Comparison of ENCODE assay signal across 9 mouse cellular contexts in genomic region chr9:124257200-124258066, GRCm38 (mm10). TPM values are rescaled to one million over a fixed set of nuclear protein-coding genes. Genes with fewer than 3 reads are reported as not detected.
DNase-seq lines count a peak whose midpoint lies in the region; ATAC-seq and TF ChIP-seq lines count a peak whose summit lies in the region.
"Had no signal": no experiment of that assay in that cellular context is flagged by ENCODE, and none has a peak within 500 bp of the region (broad histone marks: within the 10 kb centered on the region; RNA-seq: fewer than 3 reads in every experiment).

No protein-coding gene starts in this region.

- H3K9ac ChIP-seq in stomach, postnatal 0 days (ENCODE audit: low read length): no peak overlapping the region

- H3K27ac ChIP-seq in stomach, postnatal 0 days (replicated peaks): no peak overlapping the region

- no peak for TF ChIP-seq CTCF in stomach, postnatal 0 days (IDR thresholded peaks at IDR 0.05; ENCODE audit: low read depth)

- H3K36me3 ChIP-seq in stomach, postnatal 0 days (ENCODE audit: control insufficient read depth, insufficient read depth, low read length): no peaks in the 10 kb centered on the region
- H3K36me3 ChIP-seq: G1E had no signal

- H3K4me1 ChIP-seq in stomach, postnatal 0 days (replicated peaks; ENCODE audit: control insufficient read depth, insufficient read depth): no peaks in the 10 kb centered on the region

- H3K4me2 ChIP-seq in stomach, postnatal 0 days (replicated peaks; ENCODE audit: low read depth): no peak overlapping the region

- peaks cover 15% of the 10 kb centered on the region for H3K9me3 ChIP-seq in stomach, postnatal 0 days (ENCODE audit: control insufficient read depth, low read length)

- H3K4me3 ChIP-seq in stomach, postnatal 0 days (ENCODE audit: low read depth, low read length): 0 out of 2 replicates have a peak overlapping the region, but pooled peaks have one; percentile 0

- no peaks in the 10 kb centered on the region for H3K27me3 ChIP-seq in stomach, postnatal 0 days (ENCODE audit: control insufficient read depth, insufficient read depth, low read length)

- peak; percentile 91 for ATAC-seq in cerebellum, adult (ENCODE audit: insufficient number of reproducible peaks, low FRiP score, low TSS enrichment)
- peak; percentile 54 for ATAC-seq in megakaryocyte progenitor cell, adult 5-6 weeks (replicated peaks; ENCODE audit: poor library complexity)
- peak; percentile 70 for ATAC-seq in stomach, postnatal 0 days (ENCODE audit: low FRiP score, low TSS enrichment)

- no peak for DNase-seq in cerebellum, adult 11 months
- DNase-seq in 416B (ENCODE audit: low read depth): peak; percentile 79
- DNase-seq in embryo, embryonic 10 days (ENCODE audit: low spot score): peak; percentile 84
- peak; percentile 27 for DNase-seq in heart, postnatal 4 days
- DNase-seq in stomach, postnatal 0 days (ENCODE audit: low spot score): peak; percentile 79
- no peak for DNase-seq in cerebellum, postnatal 36 days

- 66% methylated on average over 1 of the region's 1 CpGs for WGBS in stomach, postnatal 0 days

- no peak for TF ChIP-seq EP300 in stomach, postnatal 0 days (optimal IDR thresholded peaks at IDR 0.05)

RNA-seq across cellular contexts. Expression of gene 2010315B03Rik, which starts 55.1 kb away (rescaled TPM):
- 10 to 100 TPM; 10.8 to 11.7 TPM for total RNA-seq in heart, postnatal 4 days (2021)
- 12.7 and 14.2 TPM in 2 replicates for total RNA-seq in megakaryocyte progenitor cell, adult 5-6 weeks (2015)
- total RNA-seq in megakaryocyte progenitor cell, adult 5-6 weeks (2017): 12.0 and 16.8 TPM in 2 replicates
- 12.5 and 12.9 TPM in 2 replicates for polyA plus RNA-seq in stomach, postnatal 0 days (2015; fragmentation: Nextera tagmentation; extraction: Ambion mirVana)

Comparison
In these comparisons a context has a peak if more than half of its experiments do, and no peak if none do; other contexts are left out.
1. DNase-seq: peak in 416B (single experiment), embryo, embryonic 10 days (single experiment), heart, postnatal 4 days (single experiment) and stomach, postnatal 0 days (single experiment); none in cerebellum, adult 11 months (single experiment) and cerebellum, postnatal 36 days (0 of 2).
2. Peak in every context shown above with its lines, with median percentiles within 50 percentile points of each other: ATAC-seq.